Mouse (Mus musculus) thymus, postnatal 4 days (tissue): Measurements from ENCODE around the gene Mnat1.
"Not testable (repeated sequence)": the region's sequence is repeated elsewhere in the genome, so short reads cannot be mapped to it uniquely, and the experiment has no call there.

Source experiments
- DNase-seq: peaks from one replicate; pipeline ENCODE4 v3.0.0; 2021

Gene Mnat1

DNA sequence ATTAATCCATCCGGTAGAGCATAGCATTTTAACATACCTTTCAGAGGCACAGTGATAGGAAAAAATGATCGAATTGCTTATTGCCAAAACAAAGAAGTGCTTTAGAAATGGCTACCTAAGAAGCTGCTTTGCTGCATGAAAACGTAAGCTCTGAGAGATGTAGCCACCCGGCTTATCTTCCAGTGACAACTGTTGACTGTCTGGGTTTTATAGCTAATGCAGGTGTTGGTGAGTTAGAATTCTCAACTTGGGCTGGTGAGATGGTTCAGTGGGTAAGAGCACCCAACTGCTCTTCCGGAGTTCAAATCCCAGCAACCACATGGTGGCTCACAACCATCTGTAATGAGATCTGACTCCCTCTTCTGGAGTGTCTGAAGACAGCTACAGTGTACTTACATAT is 27.5 kb downstream of the Mnat1 start:
- DNase-seq: not testable (repeated sequence)

DNA sequence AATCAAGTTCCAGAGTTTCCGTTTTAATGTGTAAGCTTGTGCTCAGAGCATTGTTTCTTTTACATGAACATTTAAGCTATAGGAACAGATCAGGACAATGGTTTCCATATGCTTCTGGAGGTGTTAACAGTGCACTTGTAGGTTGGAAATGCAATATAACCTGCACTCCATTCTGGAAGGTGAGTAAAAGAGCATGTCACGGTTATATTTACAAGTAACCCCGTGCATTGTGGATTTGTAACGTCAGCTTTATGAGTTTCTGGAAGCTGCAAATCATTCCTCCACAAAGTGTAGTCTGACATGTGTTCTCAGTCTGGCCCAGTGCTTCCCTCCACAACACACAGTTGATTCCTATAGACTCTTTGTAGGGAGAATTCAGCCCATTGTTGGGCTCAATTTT is 30.6 kb downstream of the Mnat1 start:
- no peak for DNase-seq

DNA sequence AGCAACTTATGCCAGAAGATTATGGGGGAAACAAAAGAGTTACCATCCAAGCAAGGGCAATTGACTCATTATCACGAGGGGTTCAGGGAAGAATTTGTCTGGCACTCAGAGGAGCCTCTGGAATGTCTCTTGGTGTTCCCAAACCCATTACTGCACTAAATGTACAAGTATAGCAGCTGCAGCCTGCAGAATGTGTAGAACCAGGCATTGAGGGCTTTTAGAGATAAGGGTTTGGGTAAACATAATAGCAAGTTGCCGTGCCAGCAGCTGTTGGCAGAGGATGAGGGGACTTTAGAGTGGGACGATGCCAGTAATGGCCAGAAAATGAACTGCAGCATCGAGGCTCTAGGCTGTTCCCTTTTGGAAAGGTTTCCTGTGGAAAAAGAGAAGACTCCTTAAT is 36.8 kb downstream of the Mnat1 start:
- DNase-seq: no peak

DNA sequence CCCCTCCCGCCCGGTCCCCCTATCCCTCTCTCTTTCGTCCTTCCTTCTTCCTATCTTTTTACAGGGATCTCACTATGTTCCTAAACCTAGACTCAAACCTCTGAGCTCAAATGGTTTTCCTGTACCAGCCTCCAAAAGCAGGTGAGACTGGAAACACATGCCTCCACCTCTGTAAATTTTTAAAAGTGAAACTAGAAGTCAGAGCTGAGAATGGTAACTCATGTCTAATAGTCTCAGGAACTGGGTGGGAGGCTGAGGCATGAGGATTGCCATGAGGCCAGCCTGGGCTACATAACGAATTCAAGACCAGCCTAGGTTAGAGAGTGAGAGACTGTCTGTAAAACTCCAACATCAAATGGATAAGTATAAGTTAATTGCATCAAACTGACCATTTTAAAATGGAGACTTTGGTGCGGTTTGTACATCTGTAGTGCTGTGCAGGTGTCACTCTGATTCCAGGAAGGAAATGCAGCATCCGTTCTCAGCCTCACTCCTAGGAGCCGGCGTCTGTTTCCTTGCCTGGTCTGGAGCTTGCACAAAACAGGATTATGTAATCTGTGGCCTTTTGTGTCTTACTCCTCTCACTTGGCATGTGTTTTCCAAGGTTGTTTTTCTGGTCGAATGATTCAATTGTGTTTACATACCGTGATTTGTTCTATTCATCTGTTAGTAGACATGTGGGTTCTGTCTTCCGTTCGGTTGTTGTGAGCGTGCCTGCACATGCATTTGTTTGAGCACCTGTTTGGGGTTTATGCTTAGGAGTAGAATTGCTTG is 39.1 kb downstream of the Mnat1 start:
- peak; percentile 31 for DNase-seq

DNA sequence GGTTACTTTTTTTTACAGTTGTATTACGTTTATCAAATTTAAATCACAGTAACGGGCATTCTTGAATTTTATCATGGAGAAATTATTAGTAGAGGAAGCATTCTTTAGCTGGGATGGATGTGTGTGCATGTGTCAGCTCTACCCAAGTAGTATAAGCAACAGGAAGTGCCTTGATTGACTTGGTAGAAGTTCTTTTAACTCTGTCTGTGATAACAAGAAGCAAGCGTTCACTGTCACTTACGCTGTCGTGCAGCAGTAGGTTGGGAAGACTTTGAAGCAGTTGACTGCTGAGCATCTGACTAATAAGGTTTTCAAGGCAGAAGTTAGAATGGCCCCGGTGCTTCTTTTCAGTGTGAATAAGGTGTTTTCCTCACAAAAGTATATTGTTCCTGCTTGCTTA is 47.3 kb downstream of the Mnat1 start:
- DNase-seq: no peak

DNA sequence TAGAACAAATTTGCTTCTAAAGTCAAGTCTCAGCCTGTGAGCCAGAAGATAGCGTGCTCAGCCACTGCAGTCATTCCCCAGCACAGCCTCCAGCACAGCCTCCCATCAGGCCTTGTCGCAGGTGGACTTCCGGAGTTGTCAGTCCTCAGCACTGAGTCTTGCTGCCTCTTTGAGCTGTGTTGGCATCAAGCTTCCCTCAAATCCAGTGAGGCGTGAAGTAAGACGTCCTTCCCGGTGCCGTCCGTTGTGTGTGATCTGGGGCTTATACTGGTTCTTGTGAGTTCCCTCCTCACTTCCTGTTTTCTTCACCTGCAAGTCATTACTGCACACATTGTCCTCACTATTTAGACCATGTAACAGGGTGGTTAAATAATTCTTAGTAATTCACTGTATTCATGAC is 60.4 kb downstream of the Mnat1 start:
- DNase-seq: no peak

DNA sequence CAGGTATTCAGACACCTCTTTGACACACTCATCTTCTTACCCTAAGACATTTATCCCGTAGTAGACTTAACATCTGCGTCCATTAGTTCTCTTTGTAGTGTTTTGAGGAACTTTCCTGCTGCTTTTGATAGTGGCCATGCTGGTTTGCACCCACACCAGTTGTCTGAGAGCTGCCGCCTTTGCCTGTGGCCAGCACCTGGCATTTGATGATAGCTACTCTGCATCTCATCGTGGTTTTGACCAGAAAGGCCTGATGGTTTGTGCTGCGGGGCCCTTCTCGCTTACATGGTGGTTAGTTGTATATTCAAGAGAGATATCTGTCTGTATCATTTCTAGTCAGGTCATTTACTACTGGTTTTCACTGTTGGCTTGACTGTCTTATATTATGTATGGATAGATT is 73.8 kb downstream of the Mnat1 start:
- DNase-seq: no peak

DNA sequence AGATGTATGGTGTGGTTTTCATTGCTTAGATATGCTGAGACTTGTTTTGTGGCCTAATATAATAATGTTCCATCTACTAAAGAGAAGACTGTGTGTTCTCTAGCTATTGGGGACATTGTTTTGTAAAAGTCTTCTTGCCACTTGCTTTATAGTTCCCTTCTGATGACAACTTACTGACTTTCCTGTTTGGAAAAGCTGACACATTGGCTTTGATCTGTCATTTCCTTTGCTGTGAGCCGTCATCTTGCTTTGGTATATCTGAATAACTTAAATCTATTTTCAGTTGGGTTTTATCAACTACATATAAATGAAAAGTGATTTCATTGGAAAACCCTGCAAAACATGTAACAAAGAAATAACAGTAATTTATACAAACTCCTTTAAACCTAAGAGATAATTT is 74.9 kb downstream of the Mnat1 start:
- DNase-seq: no peak

DNA sequence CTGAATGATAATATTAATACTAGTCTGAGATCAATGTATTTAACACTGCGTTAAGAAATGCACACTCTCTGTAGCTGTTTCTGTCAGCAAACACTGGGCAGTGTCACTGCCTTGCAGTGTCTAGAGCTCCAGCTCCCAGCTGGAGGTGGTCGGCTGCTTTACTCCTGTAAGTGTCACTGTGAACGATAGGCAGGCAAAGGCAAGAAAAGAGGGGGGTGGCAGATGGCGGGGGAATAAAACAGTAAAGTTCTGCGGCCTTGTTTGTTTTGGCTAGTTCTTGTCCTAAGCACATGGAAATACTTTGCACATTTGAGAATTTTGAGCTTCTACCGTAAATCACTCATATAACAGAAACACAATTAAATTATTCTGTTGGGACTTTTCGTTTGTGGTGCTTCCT is 75.9 kb downstream of the Mnat1 start:
- no peak for DNase-seq

DNA sequence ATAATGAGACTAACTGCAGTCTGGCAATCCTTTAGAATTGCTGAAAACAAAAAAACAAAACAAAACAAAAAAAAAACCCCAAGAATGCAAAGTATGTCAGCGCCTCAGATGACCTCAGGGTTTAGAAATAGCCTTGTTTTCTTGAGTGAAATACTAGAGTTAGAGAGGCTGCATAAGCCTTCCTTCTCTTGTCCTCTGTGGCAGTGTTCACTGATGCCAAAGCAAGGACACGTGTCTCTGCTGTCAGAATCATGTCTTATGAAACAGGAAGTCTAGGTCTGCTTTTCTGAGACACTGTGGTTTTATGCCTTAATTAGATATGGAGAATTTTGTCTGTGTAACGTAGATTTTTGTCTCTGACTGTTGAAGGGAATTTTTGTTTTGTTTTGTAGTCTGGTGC is 78.1 kb downstream of the Mnat1 start:
- no peak for DNase-seq

DNA sequence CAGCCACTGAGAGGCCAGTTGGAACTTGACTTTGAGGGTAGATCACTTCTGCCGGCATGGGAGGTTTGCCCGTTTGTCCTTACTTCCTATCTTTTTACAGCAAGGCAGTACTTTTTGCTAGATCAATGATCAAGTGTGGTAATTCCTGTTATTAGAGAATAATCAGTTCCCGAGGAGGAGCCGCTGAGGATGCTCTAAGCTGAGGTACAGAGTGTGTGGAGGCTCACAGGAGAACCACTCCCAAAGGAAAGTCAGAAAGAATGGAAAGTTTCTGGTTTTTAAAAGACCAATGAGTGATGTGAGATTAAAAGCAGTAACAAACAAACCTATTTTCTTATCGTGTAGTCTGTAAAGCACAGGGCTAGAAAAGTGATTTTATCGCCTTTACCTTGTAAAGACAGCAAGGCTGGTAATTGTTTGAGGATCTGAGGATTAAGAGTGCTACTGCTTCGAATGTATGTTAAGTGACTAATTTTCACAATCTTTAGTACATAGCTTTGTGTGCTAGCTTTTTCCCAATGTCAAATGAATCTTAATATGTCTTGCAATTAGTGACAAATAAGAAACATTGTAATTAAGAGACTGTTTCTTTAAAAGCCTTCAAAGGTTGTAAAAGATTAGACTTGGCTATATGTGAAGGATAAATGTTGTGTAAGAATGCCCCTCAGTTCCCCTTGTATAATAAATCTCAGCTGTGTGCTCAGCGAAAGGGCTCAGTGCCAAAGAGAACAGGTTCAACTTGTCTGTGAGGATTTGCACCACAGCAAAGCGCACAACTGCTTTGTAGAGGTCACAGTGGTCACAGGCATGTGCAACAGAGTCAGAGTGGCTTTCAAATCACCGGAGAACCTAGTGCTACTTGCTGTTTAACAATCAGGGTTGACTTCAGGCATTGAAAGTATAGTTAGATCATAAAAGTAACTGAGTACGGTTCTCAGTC is 82.5 kb downstream of the Mnat1 start:
- DNase-seq: no peak

DNA sequence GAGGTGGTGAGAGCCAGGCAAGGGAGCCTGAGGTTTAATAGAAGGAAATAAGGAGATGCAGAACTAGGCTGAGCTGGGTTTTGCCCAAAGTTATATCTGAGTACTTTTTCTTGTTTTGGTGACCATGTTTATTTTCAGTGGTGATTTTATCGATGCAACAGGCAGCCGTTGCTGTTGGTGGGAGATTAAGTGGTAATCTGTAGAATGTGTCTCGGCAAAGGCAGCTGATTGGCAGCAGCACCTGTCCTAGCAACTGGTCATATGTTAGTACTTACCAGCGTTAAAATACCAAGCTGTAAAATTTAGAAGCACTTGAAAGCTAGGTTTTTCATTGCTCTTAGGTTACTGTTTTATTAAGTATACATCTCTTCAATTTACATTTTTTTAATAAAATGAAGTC is 83.5 kb downstream of the Mnat1 start:
- DNase-seq: no peak

DNA sequence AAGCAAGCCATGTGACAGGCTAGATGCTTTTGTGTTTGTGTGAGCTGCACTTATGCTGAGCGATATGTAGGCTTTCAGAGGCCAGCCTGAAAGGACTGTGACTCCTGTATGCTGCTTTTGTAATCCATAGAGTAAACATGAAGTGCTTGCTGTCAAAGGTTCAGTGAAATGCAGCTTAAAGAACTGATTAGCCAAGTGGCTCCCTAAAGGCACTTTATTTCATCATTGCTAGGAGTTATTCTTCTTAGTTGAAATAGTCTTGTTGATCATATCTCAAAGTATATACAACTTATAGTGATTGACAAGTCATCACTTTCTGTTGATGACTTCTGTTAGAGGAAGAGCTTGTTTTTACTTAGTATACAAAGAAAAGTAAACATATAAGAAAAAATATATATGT is 83.9 kb downstream of the Mnat1 start:
- DNase-seq: no peak

DNA sequence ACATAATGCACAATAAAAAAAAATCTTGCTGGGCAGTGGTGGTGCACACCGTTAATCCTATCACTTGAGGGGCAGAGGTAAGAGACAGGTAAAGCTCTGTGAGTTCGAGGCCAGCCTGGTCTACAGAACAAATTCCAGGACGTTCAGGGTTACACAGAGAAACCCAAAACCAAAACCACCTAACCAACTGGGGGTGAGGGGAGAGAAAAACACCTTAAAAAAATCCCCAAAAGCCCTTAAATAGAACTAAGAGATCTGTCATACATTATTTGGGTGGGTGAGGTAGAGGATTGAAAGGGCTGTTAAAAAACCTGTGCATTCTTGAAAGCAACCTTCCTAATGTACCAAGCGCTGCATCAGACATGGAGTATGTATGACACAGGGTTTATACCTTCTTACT is 85.0 kb downstream of the Mnat1 start:
- DNase-seq: no peak

DNA sequence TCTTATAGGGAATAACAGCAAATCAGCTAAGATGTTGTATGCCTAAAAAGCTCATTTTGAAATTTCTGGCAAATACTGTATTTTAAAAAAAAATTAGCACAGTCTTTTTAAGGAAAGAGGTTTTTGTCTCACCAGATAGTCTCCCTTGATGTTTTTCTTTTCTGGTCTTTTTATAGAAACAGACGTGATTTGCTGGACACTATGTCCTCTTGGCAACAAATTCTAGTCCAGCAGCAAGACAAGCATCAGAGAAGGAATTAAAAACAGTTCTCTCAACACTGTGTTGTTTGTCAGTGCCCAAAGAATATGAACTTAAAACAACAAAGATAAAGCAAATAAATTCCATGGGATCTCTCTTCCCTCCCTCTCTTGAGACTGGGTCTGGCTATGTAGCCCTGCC is 85.6 kb downstream of the Mnat1 start:
- no peak for DNase-seq

DNA sequence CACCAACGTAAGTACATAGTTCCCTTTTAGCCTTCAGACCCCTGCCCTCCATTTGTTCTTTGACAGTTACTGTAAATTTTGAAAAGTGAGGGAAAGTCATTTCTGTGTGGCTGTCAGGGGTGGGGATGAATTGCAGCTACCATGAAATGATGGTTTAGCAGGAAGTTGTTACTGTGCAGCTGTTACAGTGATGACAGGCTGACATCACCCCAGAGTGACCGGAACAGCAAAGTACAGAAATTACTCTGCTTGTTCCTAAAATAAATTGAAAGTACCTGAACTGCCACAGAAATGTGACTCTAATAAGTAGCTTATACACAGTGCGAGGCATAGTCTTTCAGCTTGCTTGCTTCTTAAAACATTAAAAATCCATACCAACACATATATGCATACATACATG is 86.9 kb downstream of the Mnat1 start:
- DNase-seq: no peak

DNA sequence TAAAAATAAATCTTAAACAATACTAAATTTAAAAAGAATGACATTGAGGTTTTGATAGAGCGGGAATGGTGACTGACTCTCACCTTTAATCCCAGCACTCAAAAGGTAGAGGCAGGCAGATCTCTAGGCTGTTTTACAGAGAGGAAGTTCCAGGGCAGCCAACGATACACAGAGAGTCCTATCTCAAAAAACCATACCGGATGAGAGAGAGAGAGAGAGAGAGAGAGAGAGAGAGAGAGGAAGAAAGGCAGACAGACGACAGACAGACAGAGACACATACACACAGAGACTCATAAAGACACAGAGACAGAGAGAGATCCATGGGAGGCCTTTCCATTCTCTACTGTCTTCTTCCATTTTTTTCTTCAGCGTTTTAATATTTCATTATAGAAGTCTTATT is 92.3 kb downstream of the Mnat1 start:
- no peak for DNase-seq

DNA sequence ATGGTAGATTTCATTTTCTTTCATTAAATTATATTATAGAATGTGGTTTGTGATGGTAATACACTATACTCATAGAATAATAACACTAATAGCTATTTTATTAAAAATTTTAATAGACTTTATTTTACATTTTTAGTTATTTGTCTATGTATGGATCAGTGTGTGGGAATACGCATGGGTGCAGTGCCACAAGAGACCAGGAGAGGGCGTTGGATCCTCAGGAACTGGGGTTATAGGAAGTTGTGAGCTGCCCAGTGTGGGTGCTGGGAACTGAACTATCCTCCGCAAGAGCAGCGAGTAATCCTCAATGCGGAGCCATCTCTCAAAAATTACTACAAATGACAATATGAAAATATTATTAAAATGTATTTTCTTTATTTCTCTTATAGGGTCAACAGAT is 95.1 kb downstream of the Mnat1 start:
- peak; percentile 20 for DNase-seq

DNA sequence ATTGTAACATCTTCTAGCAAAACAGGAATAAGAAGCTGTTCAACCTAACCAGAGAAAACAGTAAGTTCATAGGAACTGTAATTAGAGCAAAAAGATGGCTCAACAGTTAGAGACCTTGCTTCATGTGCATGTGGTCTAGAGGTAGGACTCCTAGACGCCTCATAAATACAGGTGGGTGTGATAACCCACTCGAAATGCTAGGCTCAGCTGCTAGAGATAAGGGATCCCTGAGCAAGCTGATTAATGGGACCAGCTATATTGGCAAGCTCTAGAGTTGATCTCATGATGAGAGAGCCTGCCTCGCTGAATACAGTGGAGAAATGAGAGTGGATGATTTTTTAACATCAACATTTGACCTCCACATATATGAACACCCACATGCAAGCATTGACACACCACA is 97.7 kb downstream of the Mnat1 start:
- DNase-seq: no peak

DNA sequence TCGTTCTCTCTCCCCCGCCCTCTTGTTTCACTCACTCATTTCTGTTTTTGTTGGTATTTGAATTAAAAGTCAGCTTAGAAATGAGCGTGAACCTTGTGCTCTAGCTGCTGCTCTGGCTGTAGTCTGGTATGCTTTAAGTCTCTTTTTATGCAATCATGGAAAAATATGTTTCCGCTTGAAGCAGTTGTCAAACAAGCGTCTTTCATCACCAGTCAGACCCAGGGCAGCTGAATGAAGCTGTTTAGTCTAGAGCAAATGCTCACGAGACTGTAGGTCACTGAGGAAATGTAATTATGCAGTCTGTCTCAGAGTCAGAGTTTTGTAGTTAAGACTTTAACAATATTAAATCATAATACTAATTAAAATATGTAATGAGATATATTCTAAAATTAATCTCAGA is 100.4 kb downstream of the Mnat1 start:
- DNase-seq: no peak

DNA sequence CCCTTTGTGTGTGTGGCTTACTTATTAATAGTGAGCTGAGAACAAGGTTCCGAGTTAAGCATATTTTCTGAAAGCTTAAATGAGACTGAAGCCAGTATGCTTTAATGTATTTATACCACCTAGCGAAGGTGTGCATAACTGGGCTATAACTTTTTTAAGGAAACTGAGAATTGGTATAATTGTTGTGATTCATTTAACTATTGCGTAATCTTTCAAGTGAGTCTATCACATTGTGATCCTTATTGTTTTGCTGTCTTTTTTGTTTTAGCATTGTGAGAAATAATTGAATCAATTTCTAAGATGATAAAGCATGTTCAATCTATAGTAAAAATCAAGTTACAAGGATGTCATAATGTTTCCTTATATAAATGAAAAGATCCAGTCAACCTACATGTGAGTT is 104.9 kb downstream of the Mnat1 start:
- DNase-seq: no peak

DNA sequence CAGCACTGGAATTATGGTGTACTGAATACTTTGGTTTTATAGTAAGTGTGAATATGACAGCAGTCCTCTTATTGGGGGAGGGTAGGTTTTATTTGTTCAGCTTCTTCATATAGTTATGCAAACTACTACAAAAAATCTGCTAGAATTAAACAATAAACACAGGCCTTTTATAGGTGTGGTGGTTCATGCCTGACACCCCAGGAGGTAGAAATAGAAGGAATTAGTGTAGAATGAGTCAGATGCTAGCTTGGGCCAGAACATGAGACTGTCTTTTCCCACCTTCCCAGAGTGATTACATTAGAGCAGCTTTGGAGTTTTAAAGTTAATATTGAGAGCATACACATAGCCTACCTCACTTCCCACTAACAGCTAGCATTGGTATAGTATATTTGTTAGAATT is 106.7 kb downstream of the Mnat1 start:
- DNase-seq: no peak

DNA sequence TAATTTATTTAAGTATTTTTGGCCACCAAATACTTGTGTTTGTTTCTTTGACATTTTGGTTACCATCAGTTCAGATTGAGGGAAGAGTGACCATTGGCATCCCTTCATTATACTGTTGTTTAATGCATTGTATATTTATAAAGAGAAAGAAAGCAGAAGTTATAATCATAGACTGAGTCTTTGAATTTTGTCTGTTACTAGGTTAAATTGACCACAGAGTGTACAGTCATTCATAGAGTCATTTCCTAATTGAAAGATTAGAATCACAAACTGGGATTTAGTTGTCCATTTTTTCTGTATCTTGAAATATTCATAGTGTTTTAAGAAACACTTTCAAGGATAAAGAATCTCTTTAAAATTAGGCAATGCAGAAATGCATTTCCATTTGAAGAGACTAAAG is 108.0 kb downstream of the Mnat1 start:
- DNase-seq: no peak

DNA sequence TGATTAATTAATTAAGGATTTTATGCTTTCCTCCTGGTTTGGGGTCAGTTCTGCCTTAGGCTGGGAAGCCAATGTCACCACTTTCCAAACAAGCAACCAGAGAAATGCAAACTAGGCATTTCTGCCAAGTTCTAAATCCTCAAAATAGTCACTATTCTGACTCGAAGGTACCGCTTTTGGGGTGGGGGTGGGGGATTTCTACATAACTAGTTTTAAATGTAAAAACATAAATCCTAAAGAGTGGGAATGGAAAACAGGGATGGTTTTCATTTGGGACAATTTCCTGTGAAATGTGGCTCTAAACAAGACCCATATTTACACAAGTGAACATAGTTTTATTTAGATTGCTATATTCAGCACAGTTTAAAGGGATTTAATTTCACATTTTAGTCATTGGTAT is 109.1 kb downstream of the Mnat1 start:
- no peak for DNase-seq
